8 mouse cellular contexts compared by ENCODE assay signal in the genomic region with DNA sequence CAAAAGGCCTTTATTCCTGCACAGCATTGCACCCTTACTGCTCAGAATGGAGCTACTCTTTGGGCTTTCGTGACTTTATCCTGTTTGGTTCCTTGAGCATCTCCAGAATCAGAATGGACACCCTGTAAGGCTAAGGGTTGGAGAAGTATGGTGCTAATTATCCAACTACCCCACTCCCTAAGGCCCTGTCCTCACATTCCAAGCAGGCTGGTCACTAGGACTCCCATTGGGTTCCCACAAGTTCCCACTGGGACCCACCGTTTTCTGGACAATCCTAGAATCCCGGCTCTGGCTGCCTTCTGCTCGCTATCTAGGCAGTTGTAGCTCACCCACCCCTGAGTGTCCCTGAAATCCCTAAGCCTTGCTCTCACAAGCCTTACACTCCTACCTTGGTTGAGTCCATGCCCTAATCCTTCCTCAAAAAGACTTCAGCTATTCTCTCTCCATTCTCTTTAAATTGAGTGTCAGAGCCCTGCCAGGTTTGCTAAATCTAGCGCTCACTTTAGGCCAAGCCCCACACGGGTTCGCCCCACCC.
DNase-seq lines count a peak whose midpoint lies in the region; ATAC-seq lines count a peak whose summit lies in the region.

No protein-coding gene starts in this region.

- no peaks in the 10 kb centered on the region for H3K36me3 ChIP-seq in heart, embryonic 13.5 days
- no peaks in the 10 kb centered on the region for H3K36me3 ChIP-seq in forebrain, embryonic 15.5 days
- H3K36me3 ChIP-seq in midbrain, embryonic 10.5 days: no peaks in the 10 kb centered on the region

- ATAC-seq in heart, embryonic 13.5 days (ENCODE audit: extremely low read depth, insufficient number of reproducible peaks, low FRiP score, low TSS enrichment): no peak
- 0 out of 2 replicates have a peak, but pooled peaks have one; percentile 7 for ATAC-seq in forebrain, embryonic 15.5 days (replicated peaks)

- no peak for DNase-seq in heart, postnatal 4 days
- peak; percentile 58 for DNase-seq in Muller cell, postnatal 12 days (ENCODE audit: inconsistent ontology term)
- DNase-seq in midbrain, embryonic 10.5 days (ENCODE audit: low spot score): no peak
- DNase-seq in yolk sac, embryonic 10.5 days (ENCODE audit: low spot score): no peak
- DNase-seq in spleen, postnatal 36 days (ENCODE audit: low spot score in 2 of 2): no peak
- no peak for DNase-seq in retina, embryonic 14.5 days (ENCODE audit: low spot score)

- H3K9me3 ChIP-seq in heart, embryonic 13.5 days: no peaks in the 10 kb centered on the region
- no peaks in the 10 kb centered on the region for H3K9me3 ChIP-seq in forebrain, embryonic 15.5 days
- H3K9me3 ChIP-seq in midbrain, embryonic 10.5 days (replicated peaks): no peaks in the 10 kb centered on the region

- 19% methylated on average over 7 of the region's 7 CpGs for whole genome bisulfite sequencing in heart, embryonic 13.5 days
- WGBS in forebrain, embryonic 15.5 days: 18% methylated on average over 7 of the region's 7 CpGs
- 13% methylated on average over 7 of the region's 7 CpGs for WGBS in midbrain, embryonic 10.5 days

- H3K27me3 ChIP-seq in heart, embryonic 13.5 days (replicated peaks): no peaks in the 10 kb centered on the region
- H3K27me3 ChIP-seq in forebrain, embryonic 15.5 days: no peaks in the 10 kb centered on the region
- peaks cover 4% of the 10 kb centered on the region; the same call in 1 of the 2 replicates for H3K27me3 ChIP-seq in midbrain, embryonic 10.5 days (ENCODE audit: low read depth, poor library complexity, severe bottlenecking)

- H3K9ac ChIP-seq in heart, embryonic 13.5 days: 0 out of 2 replicates have a peak overlapping the region, but pooled peaks have one; percentile 26
- H3K9ac ChIP-seq in forebrain, embryonic 15.5 days (replicated peaks): no peak overlapping the region

- H3K4me1 ChIP-seq in heart, embryonic 13.5 days: peaks cover 41% of the 10 kb centered on the region
- peaks cover 32% of the 10 kb centered on the region for H3K4me1 ChIP-seq in forebrain, embryonic 15.5 days
- H3K4me1 ChIP-seq in midbrain, embryonic 10.5 days: peaks cover 50% of the 10 kb centered on the region

- H3K27ac ChIP-seq in heart, embryonic 13.5 days (replicated peaks): peak overlapping the region; percentile 85
- no peak overlapping the region for H3K27ac ChIP-seq in forebrain, embryonic 15.5 days (replicated peaks)
- H3K27ac ChIP-seq in midbrain, embryonic 10.5 days (replicated peaks): peak overlapping the region; percentile 80

- H3K4me2 ChIP-seq in heart, embryonic 13.5 days: peak overlapping the region; percentile 67
- H3K4me2 ChIP-seq in forebrain, embryonic 15.5 days (replicated peaks): 0 out of 2 replicates have a peak overlapping the region, but pooled peaks have one; percentile 7

- H3K4me3 ChIP-seq in heart, embryonic 13.5 days: peak overlapping the region; percentile 34
- no peak overlapping the region for H3K4me3 ChIP-seq in forebrain, embryonic 15.5 days
- 0 out of 2 replicates have a peak overlapping the region, but pooled peaks have one; percentile 34 for H3K4me3 ChIP-seq in midbrain, embryonic 10.5 days
